Mouse (Mus musculus): ENCODE data around the gene Ptdss2.

DNA sequence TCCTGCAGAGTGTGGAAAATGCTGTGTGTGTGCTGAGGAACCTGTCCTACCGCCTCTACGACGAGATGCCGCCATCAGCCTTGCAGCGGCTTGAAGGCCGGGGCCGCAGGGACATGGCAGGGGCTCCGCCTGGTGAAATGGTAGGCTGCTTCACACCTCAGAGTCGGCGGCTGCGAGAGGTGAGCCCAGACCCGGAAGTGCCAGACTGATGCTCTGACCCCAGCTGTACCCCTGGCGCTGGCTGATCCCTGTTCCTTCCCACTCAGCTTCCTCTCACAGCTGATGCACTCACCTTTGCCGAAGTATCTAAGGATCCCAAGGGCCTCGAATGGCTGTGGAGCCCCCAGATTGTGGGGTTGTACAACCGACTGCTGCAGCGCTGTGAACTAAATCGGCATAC lies 33.7 kb upstream of the Ptdss2 start:
- no peak for TF ChIP-seq EP300 (IDR thresholded peaks at IDR 0.05; ENCODE audit: low read depth)
- no peak for TF ChIP-seq CTCF (IDR thresholded peaks at IDR 0.05; ENCODE audit: low read depth)
